Mouse (Mus musculus) embryonic facial prominence, embryonic 15.5 days (tissue): ENCODE results near the gene Cbr3. TPM values are rescaled to one million over a fixed set of nuclear protein-coding genes. Genes with fewer than 3 reads are reported as not detected.

ENCODE experiments used
- ATAC-seq: fragments of 200-750 bp; cut with Nextera tagmentation; 2 replicates; pipeline ENCODE4 v1.8.0; 2017; ENCODE audit warnings: low read depth, moderate TSS enrichment; ENCODE audit not compliant: insufficient number of reproducible peaks, low FRiP score, low TSS enrichment
- H3K27ac ChIP-seq: fragments of 300-500 bp; sonication (generic); replicated peaks from 2 replicates; pipeline ENCODE4 v1.5.1; 2015; ENCODE audit warnings: mild to moderate bottlenecking, inconsistent platforms
- H3K27me3 ChIP-seq: fragments of 300-500 bp; sonication (generic); 2 replicates; pipeline ENCODE4 v1.6.1; 2015; ENCODE audit warnings: inconsistent platforms
- H3K36me3 ChIP-seq: fragments of 300-500 bp; sonication (generic); 2 replicates; pipeline ENCODE4 v1.6.1; 2015; ENCODE audit warnings: mild to moderate bottlenecking, inconsistent platforms
- H3K4me1 ChIP-seq: fragments of 300-500 bp; sonication (generic); 2 replicates; pipeline ENCODE4 v1.6.1; 2015; ENCODE audit warnings: inconsistent platforms
- H3K4me2 ChIP-seq: fragments of 300-500 bp; sonication (generic); replicated peaks from 2 replicates; pipeline ENCODE4 v1.6.1; 2015; ENCODE audit warnings: mild to moderate bottlenecking, inconsistent platforms
- H3K4me3 ChIP-seq: fragments of 300-500 bp; sonication (generic); replicated peaks from 2 replicates; pipeline ENCODE4 v1.5.1; 2015; ENCODE audit warnings: mild to moderate bottlenecking, inconsistent platforms
- H3K9ac ChIP-seq: fragments of 300-500 bp; sonication (generic); 2 replicates; pipeline ENCODE4 v1.6.1; 2015; ENCODE audit warnings: inconsistent platforms
- H3K9me3 ChIP-seq: fragments of 300-500 bp; sonication (generic); replicated peaks from 2 replicates; pipeline ENCODE4 v1.6.1; 2016; ENCODE audit warnings: inconsistent platforms
- WGBS: fragments of 180-500 bp; shearing (Covaris S2); methylation state at CpG from one replicate; pipeline ENCODE4 v1.1.7; 2015; 5-methylcytosine and 5-hydroxymethylcytosine counted together
- polyA plus RNA-seq: library from polyadenylated mRNA; unstranded; fragments of >200 nt; fragmentation: Nextera tagmentation; extraction: Ambion mirVana; gene quantifications from 2 replicates; pipeline ENCODE4 v1.2.1, GENCODE M21; 2015

The Cbr3 gene
- polyA plus RNA-seq, 1 experiment from 2014 or later = 23.7 TPM

DNA sequence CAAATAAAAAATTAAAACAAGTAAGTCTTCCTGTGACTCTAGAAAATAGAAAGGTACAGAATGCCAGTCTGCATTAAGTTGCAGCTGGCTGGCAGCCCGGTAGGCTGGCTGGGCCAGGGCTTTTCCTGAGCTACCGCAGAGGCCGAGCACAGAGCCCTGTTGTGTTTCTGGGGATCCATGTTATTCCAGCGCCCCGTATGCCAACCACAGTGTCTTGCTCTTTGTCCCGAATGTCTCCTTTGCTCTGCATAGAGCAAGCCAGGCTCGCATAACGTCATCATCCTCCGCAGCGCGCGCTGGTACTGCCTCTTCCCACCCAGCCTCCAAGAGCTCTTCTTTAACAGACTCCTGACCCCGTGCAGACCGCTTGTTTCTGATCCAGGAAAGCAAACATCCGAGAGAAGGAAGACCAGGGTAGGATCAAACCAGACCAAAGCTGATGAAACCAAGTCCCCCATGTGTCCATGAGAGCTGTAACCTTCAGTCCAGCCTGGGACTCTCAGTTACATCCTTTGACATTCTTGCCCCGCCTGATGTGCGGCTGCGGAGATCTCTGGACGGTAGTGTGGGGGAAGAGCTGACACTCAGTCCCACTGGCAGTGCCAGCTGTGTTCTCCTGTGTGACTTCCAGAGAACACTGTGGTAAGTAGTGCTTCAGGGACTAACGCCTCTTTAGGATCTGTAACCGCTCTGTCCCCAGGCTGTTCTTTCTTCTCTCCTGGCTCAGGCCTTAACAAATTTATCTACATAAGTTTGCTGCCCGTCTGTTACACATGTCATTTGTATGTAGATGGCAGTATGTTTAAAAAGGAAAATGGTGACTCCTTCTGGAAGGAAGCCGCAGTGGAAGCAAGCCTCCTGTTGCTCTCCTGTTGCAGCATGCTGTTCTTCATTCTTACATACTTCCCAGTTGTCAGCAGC is 47.0 kb downstream of the Cbr3 start:
- H3K9me3 ChIP-seq = no peaks in the 10 kb centered on the region
- no peak overlapping the region for H3K9ac ChIP-seq
- no peak overlapping the region for H3K4me3 ChIP-seq
- no peak overlapping the region for H3K4me2 ChIP-seq
- 0 out of 2 replicates have a peak, but pooled peaks cover 8% of the 10 kb centered on the region for H3K4me1 ChIP-seq
- H3K36me3 ChIP-seq = no peaks in the 10 kb centered on the region
- H3K27me3 ChIP-seq = no peaks in the 10 kb centered on the region
- H3K27ac ChIP-seq = 0 out of 2 replicates have a peak overlapping the region, but pooled peaks have one; percentile 25
- no peak for ATAC-seq
- WGBS = 75% methylated on average over 23 of the region's 23 CpGs

DNA sequence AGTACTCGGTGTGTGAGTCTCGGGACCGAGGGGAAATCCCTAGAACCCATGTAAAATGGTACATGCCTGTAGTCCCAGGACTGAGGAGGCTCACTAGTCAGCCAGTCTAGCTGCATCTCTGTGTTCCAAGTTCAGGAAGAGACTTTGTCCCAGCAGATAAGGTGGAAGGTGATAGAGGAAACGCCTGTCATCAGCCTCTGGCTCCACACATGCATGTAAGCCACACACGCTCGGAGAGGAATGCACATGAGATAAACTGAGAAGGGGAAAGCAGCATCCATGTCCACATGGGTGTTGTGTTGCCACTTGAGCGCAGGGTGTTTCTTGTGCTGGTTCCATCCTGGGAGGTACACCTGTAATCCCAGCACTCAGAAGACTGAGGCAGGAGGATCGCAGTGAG is 48.3 kb downstream of the Cbr3 start:
- WGBS = 89% methylated on average over 8 of the region's 8 CpGs
- H3K27me3 ChIP-seq = no peaks in the 10 kb centered on the region

DNA sequence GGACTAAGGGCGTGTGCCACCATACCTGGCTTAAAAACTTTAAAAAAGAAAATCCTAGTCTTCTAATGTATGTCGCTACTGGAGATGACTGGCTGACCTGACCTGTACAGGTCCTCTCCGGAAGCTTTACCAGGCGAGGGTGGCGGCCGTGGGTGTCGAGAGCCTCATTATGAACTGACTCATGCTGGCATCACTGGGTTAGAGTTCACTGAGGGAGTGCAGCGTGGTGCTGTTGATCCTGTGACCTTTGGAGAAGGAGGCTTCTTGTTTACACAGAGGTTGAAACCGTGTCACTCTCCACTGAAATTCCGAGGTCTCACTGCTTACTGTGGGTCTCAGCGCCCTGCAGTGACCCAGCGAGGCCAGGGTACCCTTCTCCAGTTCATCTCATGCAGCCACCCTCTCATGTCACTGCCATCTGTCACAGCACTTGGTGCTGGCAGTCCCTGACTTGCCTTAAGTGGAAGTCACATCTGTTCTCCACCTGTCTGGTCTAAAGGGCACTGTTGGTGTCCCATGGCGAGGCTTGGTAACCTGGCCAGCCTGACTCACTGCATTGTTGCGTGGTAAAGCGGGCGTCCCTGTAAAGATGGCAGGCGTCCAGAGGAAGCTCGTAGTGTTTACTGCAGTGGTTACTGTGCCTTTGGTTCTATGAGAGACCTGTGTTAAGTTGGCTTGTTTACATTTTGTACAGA is 50.0 kb downstream of the Cbr3 start:
- WGBS = 71% methylated on average over 18 of the region's 18 CpGs

More for the DNA sequence above, 48.3 kb downstream of the Cbr3 start:
- Histone ChIP-seq H3K9ac (no peak overlapping the region), H3K4me3 (no peak overlapping the region), H3K27ac (no peak overlapping the region), H3K9me3 (no peaks in the 10 kb centered on the region), H3K4me2 (no peak overlapping the region), H3K4me1 (0 out of 2 replicates have a peak, but pooled peaks cover 8% of the 10 kb centered on the region), H3K36me3 (no peaks in the 10 kb centered on the region)
- no peak for ATAC-seq

DNA sequence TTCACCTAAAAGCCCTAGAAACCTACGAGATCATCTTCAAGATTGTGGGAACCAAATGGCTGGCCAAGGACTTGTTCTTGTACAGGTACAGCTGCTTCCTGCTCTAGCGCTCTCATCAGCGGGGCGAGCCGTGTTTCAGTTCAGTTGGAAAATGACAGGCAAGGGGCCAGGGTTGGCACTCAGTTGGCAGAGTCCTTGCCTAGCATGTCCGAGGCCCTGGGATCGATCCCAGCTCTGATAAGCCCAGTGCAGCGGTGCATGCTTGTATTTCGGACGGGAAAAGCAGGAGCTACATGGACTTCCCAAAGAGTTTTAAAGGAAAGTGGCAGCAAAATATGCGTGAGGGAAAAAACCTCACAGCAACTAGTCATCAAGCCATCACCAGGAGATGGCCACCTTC is 56.2 kb downstream of the Cbr3 start:
- Histone ChIP-seq H3K9ac (no peak overlapping the region), H3K27me3 (no peaks in the 10 kb centered on the region), H3K4me1 (no peaks in the 10 kb centered on the region), H3K9me3 (no peaks in the 10 kb centered on the region), H3K4me2 (no peak overlapping the region), H3K27ac (no peak overlapping the region), H3K4me3 (no peak overlapping the region), H3K36me3 (0 out of 2 replicates have a peak, but pooled peaks cover 7% of the 10 kb centered on the region)
- WGBS = 86% methylated on average over 11 of the region's 11 CpGs
- ATAC-seq = no peak

More for the DNA sequence above, 50.0 kb downstream of the Cbr3 start:
- H3K4me1 ChIP-seq = 0 out of 2 replicates have a peak, but pooled peaks cover 8% of the 10 kb centered on the region
- 0 out of 2 replicates have a peak overlapping the region, but pooled peaks have one; percentile 24 for H3K27ac ChIP-seq
- H3K4me2 ChIP-seq = no peak overlapping the region
- peak; percentile 45; the same call in 1 of the 2 replicates for ATAC-seq
- H3K36me3 ChIP-seq = no peaks in the 10 kb centered on the region
- no peak overlapping the region for H3K4me3 ChIP-seq
- no peaks in the 10 kb centered on the region for H3K27me3 ChIP-seq
- H3K9ac ChIP-seq = no peak overlapping the region
- H3K9me3 ChIP-seq = no peaks in the 10 kb centered on the region

Other genes starting within 250 kb of the Cbr3 start
- 12.3 and 17.0 TPM in 2 replicates for gene Setd4, start 79.2 kb upstream of the Cbr3 start, polyA plus RNA-seq
- 92.8 and 96.6 TPM in 2 replicates for gene Cbr1, start 77.4 kb upstream of the Cbr3 start, polyA plus RNA-seq
- not detected in 2 replicates for gene Gm5678, start 55.1 kb upstream of the Cbr3 start, polyA plus RNA-seq
- gene Dop1b, start 28.7 kb downstream of the Cbr3 start, polyA plus RNA-seq = 15.1 and 17.3 TPM in 2 replicates
- 30.5 and 33.2 TPM in 2 replicates for gene Morc3, start 148.9 kb downstream of the Cbr3 start, polyA plus RNA-seq
- 54.9 and 56.7 TPM in 2 replicates for gene Chaf1b, start 200.7 kb downstream of the Cbr3 start, polyA plus RNA-seq